Mouse (Mus musculus): ENCODE results near the gene Oas1a. TPM values are rescaled to one million over a fixed set of nuclear protein-coding genes. Genes with fewer than 3 reads are reported as not detected.

Oas1a gene
- polyA plus RNA-seq, 1 experiment, result 0.27 TPM

GRCm38 (mm10) chr5:120849601-120850136, 57.7 kb downstream of the Oas1a start:
- Histone ChIP-seq H3K4me3 (ENCODE audit: control insufficient read depth, low read depth, low read length) (no peak overlapping the region), H3K27me3 (ENCODE audit: control insufficient read depth, insufficient read depth, low read length) (no peaks in the 10 kb centered on the region), H3K27ac (ENCODE audit: control insufficient read depth, insufficient read depth, low read depth, low read length) (no peak overlapping the region), H3K36me3 (ENCODE audit: control insufficient read depth, insufficient read depth, low read length) (no peaks in the 10 kb centered on the region), H3K4me1 (ENCODE audit: control insufficient read depth, insufficient read depth, low read length) (no peaks in the 10 kb centered on the region)
- TF ChIP-seq CTCF (IDR thresholded peaks at IDR 0.05; ENCODE audit: control insufficient read depth, insufficient read depth, insufficient replicate concordance, low read depth, low read length) (peak; percentile 50; the same call in 1 of the 2 replicates), POLR2A (IDR thresholded peaks at IDR 0.05; ENCODE audit: control insufficient read depth, low read depth, low read length) (no peak)

DNA sequence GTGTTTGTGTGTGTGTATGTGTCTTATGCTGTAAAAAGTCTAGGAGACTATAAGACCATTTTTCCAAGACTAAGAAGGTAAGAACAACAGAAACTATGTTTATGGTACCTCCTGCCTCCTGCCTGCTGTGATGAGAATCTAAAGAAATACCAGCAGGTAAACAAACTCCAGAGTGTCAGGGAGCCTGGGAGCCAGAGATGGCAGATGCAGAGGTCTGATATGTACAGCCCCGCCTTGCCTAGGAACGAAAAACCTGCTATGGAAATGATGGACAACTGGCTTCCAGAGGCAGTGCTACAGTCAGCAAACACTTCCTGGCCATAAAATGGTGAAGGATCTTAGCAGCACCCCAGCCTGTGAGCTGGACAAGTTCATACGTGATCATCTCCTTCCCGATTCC, 60.3 kb downstream of the Oas1a start, which contains the start of gene Oas1f:
Gene Oas1f (plus strand): TSS at position 301 of the 400 bp plus-strand sequence.
- TF ChIP-seq CTCF (IDR thresholded peaks at IDR 0.05; ENCODE audit: control insufficient read depth, insufficient read depth, insufficient replicate concordance, low read depth, low read length), result no peak
- TF ChIP-seq POLR2A (IDR thresholded peaks at IDR 0.05; ENCODE audit: control insufficient read depth, low read depth, low read length), result no peak
- Histone ChIP-seq H3K4me3 (ENCODE audit: control insufficient read depth, low read depth, low read length) (no peak within 1 kb of the TSS), H3K27me3 (ENCODE audit: control insufficient read depth, insufficient read depth, low read length) (no peaks in the 10 kb centered on the region), H3K27ac (ENCODE audit: control insufficient read depth, insufficient read depth, low read depth, low read length) (no peak within 1 kb of the TSS), H3K36me3 (ENCODE audit: control insufficient read depth, insufficient read depth, low read length) (no peaks in the 10 kb centered on the region), H3K4me1 (ENCODE audit: control insufficient read depth, insufficient read depth, low read length) (no peaks in the 10 kb centered on the region)

Other genes starting within 250 kb of the Oas1a start
- gene Dtx1, start 195.6 kb downstream of the Oas1a start, polyA plus RNA-seq (2012; rRNA removed), result 38.6 and 46.0 TPM in 2 replicates
- gene Oas2, start 157.7 kb downstream of the Oas1a start, polyA plus RNA-seq (2012; rRNA removed), result 0.23 and 0.36 TPM in 2 replicates
- 0.05 and 0.07 TPM in 2 replicates for gene Oas3, start 129.9 kb downstream of the Oas1a start, polyA plus RNA-seq (2012; rRNA removed)
- gene Oas1e, start 112.0 kb downstream of the Oas1a start, polyA plus RNA-seq (2012; rRNA removed), result 0.07 TPM in 1 of 2 replicates, not detected in the other
- 0.09 and 0.32 TPM in 2 replicates for gene Oas1c, start 95.0 kb downstream of the Oas1a start, polyA plus RNA-seq (2012; rRNA removed)
- gene Oas1f, start 60.2 kb downstream of the Oas1a start, polyA plus RNA-seq (2012; rRNA removed), result not detected in 2 replicates
- gene Oas1h, start 46.1 kb downstream of the Oas1a start, polyA plus RNA-seq (2012; rRNA removed), result 0.06 TPM in 1 of 2 replicates, not detected in the other
- gene Oas1g, start 19.9 kb downstream of the Oas1a start, polyA plus RNA-seq (2012; rRNA removed), result 0.24 TPM in 1 of 2 replicates, not detected in the other
- not detected in 2 replicates for gene Oas1d, start 7.0 kb upstream of the Oas1a start, polyA plus RNA-seq (2012; rRNA removed)
- 1.3 and 1.8 TPM in 2 replicates for gene Rph3a, start 102.6 kb upstream of the Oas1a start, polyA plus RNA-seq (2012; rRNA removed)

All from testis, adult 2 months (tissue).